Mouse (Mus musculus): ENCODE results near the gene Nlrp3.

Gene Nlrp3

DNA sequence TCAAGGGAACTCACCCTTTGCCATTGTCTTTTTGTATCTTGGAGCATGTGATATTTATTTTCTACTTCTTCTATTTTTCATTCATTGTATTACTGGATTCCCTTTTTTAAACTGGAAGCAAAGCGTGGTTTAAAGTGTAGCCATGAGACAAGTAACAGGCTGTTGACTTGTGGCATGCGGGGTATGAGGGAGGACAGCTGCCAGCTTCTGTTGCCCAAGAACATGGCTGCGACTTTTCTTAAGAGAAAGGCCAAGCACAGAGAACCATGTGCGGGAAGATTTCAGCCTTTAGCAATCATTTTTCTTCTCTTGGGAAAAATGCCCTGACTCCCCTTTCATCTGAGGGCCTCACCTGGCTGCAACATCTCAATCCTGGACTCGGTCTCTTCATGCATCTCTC is 70.3 kb downstream of the Nlrp3 start:
- no peak for DNase-seq (ENCODE audit: low read depth in 1 of 2, low spot score in 2 of 2)

DNA sequence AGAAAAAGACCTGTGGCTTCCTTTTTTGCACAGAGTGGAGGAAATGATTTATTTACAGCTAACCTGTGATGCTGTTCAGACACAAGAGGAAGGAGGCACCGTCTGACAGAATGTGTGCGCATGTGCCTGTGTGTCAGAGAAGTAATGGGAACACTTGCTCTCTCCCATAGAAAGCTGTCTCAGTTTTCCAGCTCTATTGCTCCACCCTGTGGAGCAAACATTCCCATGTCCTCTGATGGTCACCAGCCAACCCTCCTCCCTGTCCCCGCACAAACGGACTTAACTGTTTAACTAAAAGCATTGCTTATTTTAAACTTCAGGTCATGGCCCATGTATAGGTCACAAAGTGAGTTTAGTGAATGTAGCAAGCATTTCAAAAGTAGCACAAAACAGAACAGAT is 72.8 kb downstream of the Nlrp3 start:
- no peak for DNase-seq (ENCODE audit: low read depth in 1 of 2, low spot score in 2 of 2)
